Mouse (Mus musculus): ENCODE data around the gene Treml1.

DNA sequence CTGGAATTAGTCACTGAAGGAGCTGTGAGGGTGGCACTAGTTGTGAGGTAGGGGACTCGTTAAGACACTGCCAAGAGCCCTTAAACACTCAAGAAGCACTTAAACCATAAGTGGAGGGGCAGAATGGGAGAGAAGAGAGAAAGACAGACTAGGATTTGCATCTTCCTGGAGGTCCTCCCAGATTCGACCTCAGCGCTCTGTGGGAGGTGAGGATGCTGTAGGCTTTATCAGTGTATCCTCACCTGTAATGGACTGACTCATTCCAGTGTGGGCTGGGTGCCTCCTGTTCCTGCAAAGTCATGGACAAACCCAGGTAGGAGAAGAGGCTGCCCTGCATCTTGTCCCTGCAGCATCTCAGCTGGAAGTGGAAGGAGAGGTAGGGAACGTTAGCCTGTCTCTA is 12.9 kb upstream of the Treml1 start:
- TF ChIP-seq HCFC1 (IDR thresholded peaks at IDR 0.05; ENCODE audit: borderline replicate concordance, insufficient read depth, low read length) (no peak), MAFK (IDR thresholded peaks at IDR 0.05; ENCODE audit: insufficient read depth, low read depth, low read length) (no peak), CHD2 (IDR thresholded peaks at IDR 0.05; ENCODE audit: low read depth, low read length) (no peak), ZC3H11A (IDR thresholded peaks at IDR 0.05; ENCODE audit: borderline replicate concordance, low read depth, low read length) (no peak)
